Mouse (Mus musculus) MEL (cell line): ENCODE measurements around the gene Cfdp1. TPM values are rescaled to one million over a fixed set of nuclear protein-coding genes. Genes with fewer than 3 reads are reported as not detected.
A peak's percentile ranks its signal among the peaks of the same experiment; 100 is the strongest.

Experiments
- DNase-seq: peaks from one replicate; pipeline ENCODE4 v3.0.0; 2011; ENCODE audit warnings: low read depth, low spot score
- H3K27ac ChIP-seq: 2 replicates; pipeline ENCODE4 v1.5.1; 2012; ENCODE audit warnings: low read depth, mild to moderate bottlenecking, control low read depth, low read length, moderate library complexity; ENCODE audit not compliant: control insufficient read depth
- H3K27me3 ChIP-seq, 2 experiments: fragments of 150-350 bp in 1 of 2; sonication (generic) in 1 of 2; 2 replicates each; pipeline ENCODE4 v1.6.1; 2012; ENCODE audit warnings: low read length in 2 of 2, mild to moderate bottlenecking in 2 of 2, improper control_type of control experiment in 1 of 2, moderate library complexity in 1 of 2; ENCODE audit not compliant: insufficient read depth in 2 of 2, control insufficient read depth in 1 of 2
- H3K36me3 ChIP-seq, 2 experiments: 2 replicates each; pipeline ENCODE4 v1.6.1; 2012 to 2014; ENCODE audit warnings: low read length in 2 of 2, improper control_type of control experiment in 1 of 2, inconsistent platforms in 1 of 2, mild to moderate bottlenecking in 1 of 2; ENCODE audit not compliant: insufficient read depth in 2 of 2, control insufficient read depth in 1 of 2
- H3K4me1 ChIP-seq, 2 experiments: fragments of 150-350 bp in 1 of 2; sonication (generic) in 1 of 2; 2 replicates each; pipeline ENCODE4 v1.6.1; 2012; ENCODE audit warnings: low read length in 2 of 2, improper control_type of control experiment in 1 of 2, mild to moderate bottlenecking in 1 of 2; ENCODE audit not compliant: insufficient read depth in 2 of 2, control insufficient read depth in 1 of 2
- H3K4me3 ChIP-seq, 2 experiments: fragments of 150-350 bp in 1 of 2; sonication (generic) in 1 of 2; 2 replicates each; pipeline ENCODE4 v1.5.1; 2012; ENCODE audit warnings: low read depth in 2 of 2, low read length in 2 of 2, mild to moderate bottlenecking in 2 of 2, moderate library complexity in 2 of 2, control low read depth in 1 of 2, improper control_type of control experiment in 1 of 2; ENCODE audit not compliant: control insufficient read depth in 1 of 2, insufficient read depth in 1 of 2
- H3K79me2 ChIP-seq: 2 replicates; pipeline ENCODE4 v1.6.1; 2012; ENCODE audit warnings: mild to moderate bottlenecking, low read length, moderate library complexity; ENCODE audit not compliant: control insufficient read depth, poor library complexity, insufficient read depth
- H3K9ac ChIP-seq: 2 replicates; pipeline ENCODE4 v1.6.1; 2012; ENCODE audit warnings: low read depth, mild to moderate bottlenecking, control low read depth, low read length, moderate library complexity; ENCODE audit not compliant: control insufficient read depth, poor library complexity, severe bottlenecking
- H3K9me3 ChIP-seq: fragments of 150-350 bp; sonication (generic); replicated peaks from 2 replicates; pipeline ENCODE4 v1.6.1; 2012; ENCODE audit warnings: mild to moderate bottlenecking, low read length, improper control_type of control experiment, moderate library complexity; ENCODE audit not compliant: insufficient read depth
- BHLHE40 ChIP-seq: IDR thresholded peaks from 2 replicates; pipeline ENCODE4 v1.6.1; 2012; ENCODE audit warnings: low read depth, mild to moderate bottlenecking, inconsistent platforms, low read length, improper control_type of control experiment, borderline replicate concordance
- CHD1 ChIP-seq: IDR thresholded peaks from 2 replicates; pipeline ENCODE4 v1.6.1; 2012; ENCODE audit warnings: low read depth, mild to moderate bottlenecking, inconsistent platforms, low read length, improper control_type of control experiment
- CHD2 ChIP-seq: IDR thresholded peaks from 2 replicates; pipeline ENCODE4 v1.6.1; 2011; ENCODE audit warnings: low read length, improper control_type of control experiment
- CTCF ChIP-seq, 3 experiments: IDR thresholded peaks in 2 of 3; conservative IDR thresholded peaks in 1 of 3; 2 replicates each; pipeline ENCODE4 v1.5.1; 2011 to 2012; ENCODE audit warnings: low read length in 3 of 3, low read depth in 2 of 3, mild to moderate bottlenecking in 2 of 3, improper control_type of control experiment in 1 of 3, inconsistent platforms in 1 of 3, mixed read lengths in 1 of 3, moderate library complexity in 1 of 3; ENCODE audit not compliant: control insufficient read depth in 1 of 3, insufficient read depth in 1 of 3, poor library complexity in 1 of 3, severe bottlenecking in 1 of 3
- E2F4 ChIP-seq: IDR thresholded peaks from 2 replicates; pipeline ENCODE4 v1.6.1; 2011; ENCODE audit warnings: low read depth, low read length, improper control_type of control experiment, borderline replicate concordance
- ELF1 ChIP-seq: IDR thresholded peaks from 2 replicates; pipeline ENCODE4 v1.6.1; 2014; ENCODE audit warnings: low read depth, mild to moderate bottlenecking, inconsistent platforms, low read length, improper control_type of control experiment, moderate library complexity
- EP300 ChIP-seq, 2 experiments: IDR thresholded peaks; 2 replicates each; pipeline ENCODE4 v1.6.1; 2011; ENCODE audit warnings: improper control_type of control experiment in 2 of 2, low read length in 2 of 2, low read depth in 1 of 2, mild to moderate bottlenecking in 1 of 2
- ETS1 ChIP-seq: IDR thresholded peaks from 2 replicates; pipeline ENCODE4 v1.6.1; 2012; ENCODE audit warnings: low read depth, mild to moderate bottlenecking, inconsistent platforms, low read length, improper control_type of control experiment, moderate library complexity
- GABPA ChIP-seq: IDR thresholded peaks from 2 replicates; pipeline ENCODE4 v1.6.1; 2012; ENCODE audit warnings: low read depth, mild to moderate bottlenecking, inconsistent platforms, low read length, improper control_type of control experiment, moderate library complexity
- GATA1 ChIP-seq: IDR thresholded peaks from 2 replicates; pipeline ENCODE4 v1.6.1; 2011; ENCODE audit warnings: low read depth, low read length, improper control_type of control experiment
- HCFC1 ChIP-seq: IDR thresholded peaks from 2 replicates; pipeline ENCODE4 v1.6.1; 2012; ENCODE audit warnings: low read depth, mild to moderate bottlenecking, inconsistent platforms, low read length, improper control_type of control experiment, moderate library complexity
- JUND ChIP-seq: IDR thresholded peaks from 2 replicates; pipeline ENCODE4 v1.6.1; 2011; ENCODE audit warnings: low read depth, mild to moderate bottlenecking, improper control_type of control experiment, low read length
- KAT2A ChIP-seq: conservative IDR thresholded peaks from 2 replicates; pipeline ENCODE4 v1.6.1; 2012; ENCODE audit warnings: low read depth, low read length, improper control_type of control experiment, inconsistent platforms
- MAFK ChIP-seq: IDR thresholded peaks from 2 replicates; pipeline ENCODE4 v1.6.1; 2011; ENCODE audit warnings: low read depth, mild to moderate bottlenecking, low read length, improper control_type of control experiment, borderline replicate concordance
- MAX ChIP-seq: IDR thresholded peaks from 2 replicates; pipeline ENCODE4 v1.6.1; 2011; ENCODE audit warnings: low read length, improper control_type of control experiment
- MAZ ChIP-seq: IDR thresholded peaks from 2 replicates; pipeline ENCODE4 v1.6.1; 2012; ENCODE audit warnings: low read depth, mild to moderate bottlenecking, inconsistent platforms, low read length, improper control_type of control experiment
- MEF2A ChIP-seq: IDR thresholded peaks from 2 replicates; pipeline ENCODE4 v1.6.1; 2014; ENCODE audit warnings: low read depth, mild to moderate bottlenecking, inconsistent platforms, low read length, improper control_type of control experiment; ENCODE audit not compliant: poor library complexity, insufficient replicate concordance, severe bottlenecking; ENCODE audit errors: extremely low read depth
- MXI1 ChIP-seq: IDR thresholded peaks from 2 replicates; pipeline ENCODE4 v1.6.1; 2011; ENCODE audit warnings: mild to moderate bottlenecking, low read depth, low read length, improper control_type of control experiment
- MYB ChIP-seq: IDR thresholded peaks from 2 replicates; pipeline ENCODE4 v1.6.1; 2011; ENCODE audit warnings: mild to moderate bottlenecking, low read depth, low read length, improper control_type of control experiment
- MYC ChIP-seq: IDR thresholded peaks from 2 replicates; pipeline ENCODE4 v1.6.1; 2011; ENCODE audit warnings: low read depth, mild to moderate bottlenecking, low read length, improper control_type of control experiment, moderate library complexity
- NRF1 ChIP-seq: IDR thresholded peaks from 2 replicates; pipeline ENCODE4 v1.6.1; 2014; ENCODE audit warnings: low read depth, mild to moderate bottlenecking, inconsistent platforms, low read length, improper control_type of control experiment, moderate library complexity; ENCODE audit not compliant: poor library complexity, insufficient read depth, severe bottlenecking
- POLR2A ChIP-seq, 2 experiments: IDR thresholded peaks; 2 replicates each; pipeline ENCODE4 v1.6.1; 2011 to 2012; ENCODE audit warnings: low read length in 2 of 2, mild to moderate bottlenecking in 2 of 2, control low read depth in 1 of 2, improper control_type of control experiment in 1 of 2, low read depth in 1 of 2, moderate library complexity in 1 of 2; ENCODE audit not compliant: control insufficient read depth in 1 of 2, insufficient read depth in 1 of 2, poor library complexity in 1 of 2
- POLR2AphosphoS2 ChIP-seq: IDR thresholded peaks from 2 replicates; pipeline ENCODE4 v1.6.1; 2011; ENCODE audit warnings: low read length, improper control_type of control experiment
- POLR2AphosphoS5 ChIP-seq: IDR thresholded peaks from 2 replicates; pipeline ENCODE4 v1.6.1; 2012; ENCODE audit warnings: low read depth, borderline replicate concordance, mild to moderate bottlenecking, inconsistent platforms, low read length, moderate library complexity, mixed read lengths
- RAD21 ChIP-seq: IDR thresholded peaks from 2 replicates; pipeline ENCODE4 v1.6.1; 2011; ENCODE audit warnings: mild to moderate bottlenecking, low read depth, low read length, improper control_type of control experiment
- RCOR1 ChIP-seq: IDR thresholded peaks from 2 replicates; pipeline ENCODE4 v1.6.1; 2012; ENCODE audit warnings: low read depth, mild to moderate bottlenecking, inconsistent platforms, low read length, improper control_type of control experiment
- SIN3A ChIP-seq: IDR thresholded peaks from 2 replicates; pipeline ENCODE4 v1.6.1; 2012; ENCODE audit warnings: low read length, improper control_type of control experiment, inconsistent platforms
- SMC3 ChIP-seq: IDR thresholded peaks from 2 replicates; pipeline ENCODE4 v1.6.1; 2011; ENCODE audit warnings: low read depth, low read length, improper control_type of control experiment
- TAL1 ChIP-seq: IDR thresholded peaks from 2 replicates; pipeline ENCODE4 v1.6.1; 2012; ENCODE audit warnings: mild to moderate bottlenecking, inconsistent platforms, low read length, moderate library complexity, mixed read lengths
- TBP ChIP-seq: IDR thresholded peaks from 2 replicates; pipeline ENCODE4 v1.8.0; 2011; ENCODE audit warnings: low read depth, low read length, improper control_type of control experiment
- TCF12 ChIP-seq: IDR thresholded peaks from 2 replicates; pipeline ENCODE4 v1.6.1; 2014; ENCODE audit warnings: low read depth, mild to moderate bottlenecking, inconsistent platforms, low read length, improper control_type of control experiment, moderate library complexity
- UBTF ChIP-seq: IDR thresholded peaks from 2 replicates; pipeline ENCODE4 v1.6.1; 2012; ENCODE audit warnings: low read depth, mild to moderate bottlenecking, inconsistent platforms, low read length, improper control_type of control experiment, moderate library complexity, borderline replicate concordance; ENCODE audit not compliant: insufficient read depth
- USF1 ChIP-seq: IDR thresholded peaks from 2 replicates; pipeline ENCODE4 v1.6.1; 2014; ENCODE audit warnings: low read depth, mild to moderate bottlenecking, inconsistent platforms, low read length, improper control_type of control experiment, moderate library complexity
- USF2 ChIP-seq, 2 experiments: IDR thresholded peaks; 2 replicates each; pipeline ENCODE4 v1.6.1; 2011 to 2012; ENCODE audit warnings: improper control_type of control experiment in 2 of 2, low read length in 2 of 2, borderline replicate concordance in 1 of 2, inconsistent platforms in 1 of 2, low read depth in 1 of 2, mild to moderate bottlenecking in 1 of 2; ENCODE audit not compliant: insufficient read depth in 1 of 2
- ZC3H11A ChIP-seq: IDR thresholded peaks from 2 replicates; pipeline ENCODE4 v1.6.1; 2012; ENCODE audit warnings: low read depth, mild to moderate bottlenecking, inconsistent platforms, low read length, improper control_type of control experiment
- ZKSCAN1 ChIP-seq: IDR thresholded peaks from 2 replicates; pipeline ENCODE4 v1.6.1; 2012; ENCODE audit warnings: low read depth, mild to moderate bottlenecking, inconsistent platforms, low read length, improper control_type of control experiment, moderate library complexity
- ZMIZ1 ChIP-seq: IDR thresholded peaks from 2 replicates; pipeline ENCODE4 v1.6.1; 2012; ENCODE audit warnings: low read depth, mild to moderate bottlenecking, inconsistent platforms, low read length, improper control_type of control experiment, moderate library complexity
- ZNF384 ChIP-seq: IDR thresholded peaks from 2 replicates; pipeline ENCODE4 v1.6.1; 2012; ENCODE audit warnings: low read depth, mild to moderate bottlenecking, inconsistent platforms, low read length, improper control_type of control experiment
- polyA plus RNA-seq, 2 experiments: library from polyadenylated mRNA; stranded (reverse) in 1 of 2; unstranded in 1 of 2; fragments of >175 nt in 1 of 2; fragments of >200 nt in 1 of 2; gene quantifications; 2 replicates each; pipeline versions ENCODE4 v1.2.1 to v1.2.4; 2012; ENCODE audit warnings: low replicate concordance in 2 of 2, low read depth in 1 of 2; ENCODE audit not compliant: insufficient read length in 2 of 2, insufficient read depth in 1 of 2, missing spikeins in 1 of 2
- total RNA-seq: library from RNA; depleted of rRNA; stranded (reverse); fragments of 300-350 nt; gene quantifications from 2 replicates; pipeline ENCODE4 v1.2.3, GENCODE M21; 2012

Gene Cfdp1
- total and polyA plus RNA-seq, 3 experiments: 185 to 214 TPM; not detected in 1

- Histone ChIP-seq H3K9me3 (no peaks in the 10 kb centered on the region), H3K4me3 (no peak overlapping the region), H3K4me1 (peaks cover 11 to 14% of the 10 kb centered on the region in 2 experiments), H3K79me2 (no peaks in the 10 kb centered on the region), H3K36me3 (peaks cover 8 to 22% of the 10 kb centered on the region in 2 experiments), H3K9ac (no peak overlapping the region), H3K27ac (no peak overlapping the region), H3K27me3 (no peaks in the 10 kb centered on the region)
- DNase-seq: peak; percentile 86
- no peak for TF ChIP-seq CHD2
- TF ChIP-seq TCF12: no peak
- no peak for TF ChIP-seq KAT2A
- no peak for TF ChIP-seq ELF1
- no peak for TF ChIP-seq TAL1
- no peak for TF ChIP-seq GABPA
- TF ChIP-seq ETS1: peak; percentile 74
- no peak for TF ChIP-seq E2F4
- no peak for TF ChIP-seq RAD21
- no peak for TF ChIP-seq POLR2A (IDR thresholded peaks at IDR 0.05; ENCODE audit: control insufficient read depth in 1 of 2, insufficient read depth in 1 of 2, low read depth in 1 of 2, low read length in 2 of 2, poor library complexity in 1 of 2)
- TF ChIP-seq POLR2AphosphoS5: no peak
- TF ChIP-seq NRF1: no peak
- TF ChIP-seq SIN3A: peak; percentile 72
- TF ChIP-seq USF1: no peak
- no peak for TF ChIP-seq CHD1
- TF ChIP-seq MXI1: peak; percentile 37; the same call in 1 of the 2 replicates
- TF ChIP-seq SMC3: no peak
- TF ChIP-seq CTCF (IDR thresholded peaks at IDR 0.05 in 2 of 3, conservative IDR thresholded peaks at IDR 0.05 in 1 of 3; ENCODE audit: control insufficient read depth in 1 of 3, insufficient read depth in 1 of 3, low read depth in 2 of 3, low read length in 3 of 3, poor library complexity in 1 of 3, severe bottlenecking in 1 of 3): no peak
- TF ChIP-seq ZKSCAN1: peak; percentile 70; the same call in 1 of the 2 replicates
- no peak for TF ChIP-seq MYB
- TF ChIP-seq MAZ: no peak
- TF ChIP-seq JUND: 0 out of 2 replicates have a peak, but pooled peaks have one; percentile 1
- TF ChIP-seq BHLHE40: 0 out of 2 replicates have a peak, but pooled peaks have one; percentile 34
- no peak for TF ChIP-seq ZC3H11A
- TF ChIP-seq MYC: no peak
- TF ChIP-seq GATA1: no peak
- no peak for TF ChIP-seq MAX
- TF ChIP-seq HCFC1: peak; percentile 54; the same call in 1 of the 2 replicates
- TF ChIP-seq USF2 (IDR thresholded peaks at IDR 0.05; ENCODE audit: borderline replicate concordance in 1 of 2, insufficient read depth in 1 of 2, low read depth in 1 of 2, low read length in 2 of 2): no peak
- peak; percentile 90 for TF ChIP-seq RCOR1
- no peak for TF ChIP-seq ZMIZ1
- no peak for TF ChIP-seq TBP
- TF ChIP-seq POLR2AphosphoS2: no peak
- TF ChIP-seq MEF2A: no peak
- TF ChIP-seq UBTF: no peak
- peak; percentile 40 to 51; a peak in 3 of 4 replicates for TF ChIP-seq EP300 (IDR thresholded peaks at IDR 0.05; ENCODE audit: low read depth in 1 of 2, low read length in 2 of 2)
- no peak for TF ChIP-seq MAFK
- TF ChIP-seq ZNF384: peak; percentile 99
These were observed 32.9 kb downstream of the Cfdp1 start for GRCm38 (mm10) chr8:111821199-111821598.
